Mouse (Mus musculus) intestine, embryonic 14.5 days (tissue): ENCODE data around the gene Foxn2. TPM values are rescaled to one million over a fixed set of nuclear protein-coding genes. Genes with fewer than 3 reads are reported as not detected.

Experiments used
- ATAC-seq: fragments of 200-750 bp; cut with Nextera tagmentation; replicated peaks from 2 replicates; pipeline ENCODE4 v1.8.0; 2017; ENCODE audit warnings: low read depth, moderate number of reproducible peaks, moderate TSS enrichment, moderate library complexity; ENCODE audit not compliant: low FRiP score, low TSS enrichment
- DNase-seq: peaks from one replicate; pipeline ENCODE4 v3.0.0-alpha.2; 2018; ENCODE audit warnings: low spot score
- H3K27ac ChIP-seq: fragments of 300-500 bp; sonication (generic); 2 replicates; pipeline ENCODE4 v1.5.1; 2014; ENCODE audit warnings: low read depth, mild to moderate bottlenecking, control low read depth
- H3K27me3 ChIP-seq: fragments of 300-500 bp; sonication (generic); replicated peaks from 2 replicates; pipeline ENCODE4 v1.6.1; 2014; ENCODE audit warnings: low read length, control low read depth; ENCODE audit not compliant: control insufficient read depth, insufficient read depth
- H3K36me3 ChIP-seq: fragments of 300-500 bp; sonication (generic); 2 replicates; pipeline ENCODE4 v1.6.1; 2014; ENCODE audit warnings: low read length, control low read depth; ENCODE audit not compliant: control insufficient read depth, insufficient read depth
- H3K4me1 ChIP-seq: fragments of 300-500 bp; sonication (generic); replicated peaks from 2 replicates; pipeline ENCODE4 v1.6.1; 2014; ENCODE audit warnings: low read length, control low read depth, mixed read lengths; ENCODE audit not compliant: control insufficient read depth, insufficient read depth
- H3K4me2 ChIP-seq: fragments of 300-500 bp; sonication (generic); 2 replicates; pipeline ENCODE4 v1.6.1; 2014; ENCODE audit warnings: low read length
- H3K4me3 ChIP-seq: fragments of 300-500 bp; sonication (generic); 2 replicates; pipeline ENCODE4 v1.5.1; 2014; ENCODE audit warnings: low read depth, low read length, control low read depth, mixed read lengths
- H3K9ac ChIP-seq: fragments of 300-500 bp; sonication (generic); 2 replicates; pipeline ENCODE4 v1.6.1; 2014; ENCODE audit warnings: mild to moderate bottlenecking, low read length
- H3K9me3 ChIP-seq: fragments of 300-500 bp; sonication (generic); 2 replicates; pipeline ENCODE4 v1.6.1; 2016; ENCODE audit warnings: low read length, control low read depth; ENCODE audit not compliant: control insufficient read depth
- WGBS: fragments of 180-500 bp; shearing (Covaris S2); extraction: QIAGEN DNeasy Blood & Tissue Kit; methylation state at CpG from one replicate; pipeline ENCODE4 v1.1.7; 2014; 5-methylcytosine and 5-hydroxymethylcytosine counted together
- polyA plus RNA-seq: library from polyadenylated mRNA; unstranded; fragments of >200 nt; fragmentation: Nextera tagmentation; extraction: Ambion mirVana; gene quantifications from 2 replicates; pipeline ENCODE4 v1.2.1, GENCODE M21; 2014

Foxn2 gene
- polyA plus RNA-seq, 1 experiment from 2014 or later = 12.1 TPM

GRCm38 (mm10) chr17:88530236-88530619 is 89.7 kb downstream of the Foxn2 start:
- peak; percentile 83 for ATAC-seq

GRCm38 (mm10) chr17:88530667-88531066 is 90.2 kb downstream of the Foxn2 start:
- Histone ChIP-seq H3K9me3 (no peaks in the 10 kb centered on the region), H3K4me3 (peak overlapping the region; percentile 73), H3K27ac (0 out of 2 replicates have a peak overlapping the region, but pooled peaks have one; percentile 35), H3K9ac (peak overlapping the region; percentile 48), H3K36me3 (no peaks in the 10 kb centered on the region), H3K4me1 (peaks cover 11% of the 10 kb centered on the region; the same call in 1 of the 2 replicates), H3K27me3 (no peaks in the 10 kb centered on the region), H3K4me2 (peak overlapping the region; percentile 75)
- no peak for DNase-seq
- no peak for ATAC-seq
- WGBS = 7% methylated on average over 11 of the region's 11 CpGs

More at GRCm38 (mm10) chr17:88530236-88530619, 89.7 kb downstream of the Foxn2 start:
- DNase-seq = no peak
- peaks cover 11% of the 10 kb centered on the region; the same call in 1 of the 2 replicates for H3K4me1 ChIP-seq
- no peaks in the 10 kb centered on the region for H3K9me3 ChIP-seq
- H3K4me3 ChIP-seq = peak overlapping the region; percentile 73
- peak overlapping the region; percentile 48 for H3K9ac ChIP-seq
- no peaks in the 10 kb centered on the region for H3K27me3 ChIP-seq
- under 1% methylated on average over 14 of the region's 14 CpGs for WGBS
- H3K36me3 ChIP-seq = no peaks in the 10 kb centered on the region
- peak overlapping the region; percentile 75 for H3K4me2 ChIP-seq
- H3K27ac ChIP-seq = 0 out of 2 replicates have a peak overlapping the region, but pooled peaks have one; percentile 35

GRCm38 (mm10) chr17:88531176-88531575 is 90.7 kb downstream of the Foxn2 start:
- Histone ChIP-seq H3K9ac (no peak overlapping the region), H3K4me3 (peak overlapping the region; percentile 73), H3K4me2 (peak overlapping the region; percentile 75), H3K4me1 (peaks cover 11% of the 10 kb centered on the region; the same call in 1 of the 2 replicates), H3K36me3 (no peaks in the 10 kb centered on the region), H3K27ac (no peak overlapping the region), H3K27me3 (no peaks in the 10 kb centered on the region), H3K9me3 (no peaks in the 10 kb centered on the region)
- WGBS = 58% methylated on average over 6 of the region's 6 CpGs
- no peak for DNase-seq
- no peak for ATAC-seq

GRCm38 (mm10) chr17:88537842-88538430 is 97.4 kb downstream of the Foxn2 start:
- Histone ChIP-seq H3K9me3 (no peaks in the 10 kb centered on the region), H3K4me2 (no peak overlapping the region), H3K9ac (no peak overlapping the region), H3K27me3 (no peaks in the 10 kb centered on the region), H3K27ac (no peak overlapping the region), H3K4me1 (no peaks in the 10 kb centered on the region; the same call in 1 of the 2 replicates), H3K4me3 (no peak overlapping the region), H3K36me3 (no peaks in the 10 kb centered on the region)
- ATAC-seq (no peak), DNase-seq (no peak)
- WGBS = 87% methylated on average over 8 of the region's 8 CpGs

Other genes starting within 250 kb of the Foxn2 start
- 29.5 and 30.1 TPM in 2 replicates for gene Ppp1r21, start 89.4 kb downstream of the Foxn2 start, polyA plus RNA-seq
- gene Ston1, start 157.0 kb downstream of the Foxn2 start, polyA plus RNA-seq = 9.9 and 10.7 TPM in 2 replicates
- 0.50 and 0.92 TPM in 2 replicates for gene Gtf2a1l, start 227.9 kb downstream of the Foxn2 start, polyA plus RNA-seq